Mouse (Mus musculus) liver, embryonic 14 days (tissue): ENCODE data around the gene Trpm4. TPM values are rescaled to one million over a fixed set of nuclear protein-coding genes. Genes with fewer than 3 reads are reported as not detected.

ENCODE experiments used
- polyA plus RNA-seq: library from polyadenylated mRNA; depleted of rRNA; stranded (reverse); fragments of >200 nt; gene quantifications from 2 replicates; pipeline ENCODE4 v1.2.3, GENCODE M21; 2012; rRNA removed

Trpm4 gene
- 0.95 and 1.2 TPM in 2 replicates for polyA plus RNA-seq

DNA sequence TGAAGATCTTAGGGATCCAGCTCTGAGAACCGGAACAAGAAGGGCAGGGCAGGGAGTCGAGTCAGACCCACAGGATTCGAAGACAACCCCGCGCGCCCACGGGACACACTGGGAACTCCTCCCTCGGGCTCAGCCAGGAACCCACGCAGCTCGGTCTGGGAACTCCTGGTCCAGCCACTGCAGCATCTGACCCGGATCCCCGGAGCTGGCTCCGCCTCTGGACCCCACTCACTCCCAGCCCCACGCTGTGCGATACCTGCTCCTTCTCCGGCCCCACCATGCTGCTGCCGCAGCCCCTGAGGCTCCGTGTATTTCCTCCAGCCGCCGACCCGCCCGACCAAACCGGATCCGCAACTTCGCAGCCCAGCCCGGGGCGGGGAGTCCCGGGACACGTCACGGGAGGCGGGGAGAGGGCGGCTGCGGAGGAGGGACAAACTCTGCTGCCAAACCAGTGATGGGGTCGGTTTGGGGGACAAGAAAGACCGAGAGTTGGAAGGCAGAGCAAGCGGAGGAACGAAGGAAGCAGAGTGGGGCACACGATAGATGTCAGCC, at the start of gene Trpm4:
Gene Trpm4, minus strand, starts transcription at position 350 of the 552 bp plus-strand sequence.

DNA sequence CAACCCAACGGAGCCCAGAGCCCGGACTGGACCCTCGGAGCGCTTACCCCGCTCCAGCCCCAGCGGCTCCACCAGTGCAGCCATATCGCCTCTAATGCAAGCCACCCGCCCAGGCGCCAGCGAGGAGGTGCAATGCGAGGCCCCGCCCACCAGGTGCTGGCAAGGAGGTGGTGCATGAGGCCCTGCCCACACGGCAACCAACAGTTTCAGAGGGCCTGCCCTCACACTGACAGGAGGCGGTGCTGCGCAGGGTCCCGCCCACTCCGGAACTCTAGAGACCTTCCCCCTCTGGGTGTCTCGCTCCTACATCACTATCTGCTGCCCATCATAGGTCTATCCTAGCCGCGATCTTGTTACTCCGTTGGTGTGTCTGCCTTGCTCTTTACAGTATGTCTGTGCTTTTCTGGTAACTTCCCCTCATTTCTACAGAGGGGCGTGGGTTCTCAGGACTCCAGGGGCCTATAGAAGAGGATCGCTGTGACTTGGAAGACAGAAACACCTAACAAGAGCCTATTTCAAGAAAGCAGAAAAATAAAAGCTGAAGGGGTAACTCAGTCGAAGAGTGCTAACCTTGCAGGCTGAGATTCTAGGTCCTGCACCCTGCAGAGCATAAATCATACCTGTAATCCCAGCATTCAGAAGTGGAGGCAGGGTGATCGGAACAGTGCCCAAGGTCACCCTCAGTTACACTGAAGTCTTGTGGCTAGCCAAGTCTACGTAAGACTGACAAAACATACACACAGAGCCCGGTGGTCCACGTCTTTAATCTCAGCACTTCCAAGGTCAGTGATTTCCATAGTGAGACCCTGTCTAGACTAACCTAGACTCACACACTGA, 37.1 kb upstream of the Trpm4 start, which contains the start of gene Lin7b:
Gene Lin7b, minus strand, starts transcription at position 109 of the 837 bp plus-strand sequence.

DNA sequence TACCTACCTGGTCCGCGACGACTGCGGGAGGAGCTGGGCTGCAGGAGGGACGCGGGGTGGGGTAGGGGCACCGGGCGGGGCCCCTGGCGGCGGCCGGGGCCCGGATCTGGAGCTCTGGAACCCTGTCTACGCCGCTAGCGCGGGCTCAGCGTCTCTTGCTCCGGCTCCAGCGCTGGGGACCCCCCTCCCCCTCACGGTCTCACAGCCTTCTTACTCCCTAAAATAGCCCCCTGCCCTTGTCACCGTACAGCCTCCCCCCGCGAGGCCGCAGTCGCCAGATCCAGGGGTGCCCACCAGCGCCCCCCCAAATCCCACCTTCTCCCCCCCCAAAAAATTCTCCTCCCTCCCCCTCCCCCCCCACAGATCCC, 33.1 kb upstream of the Trpm4 start, which contains the start of gene Ppfia3:
Gene Ppfia3, minus strand, starts transcription at position 368 of the 368 bp plus-strand sequence.

GRCm38 (mm10) chr7:45335056-45335455, 1.5 kb upstream of the Trpm4 start, which contains the start of gene Hrc:
Gene Hrc, plus strand, starts transcription at chr7:45335290.

GRCm38 (mm10) chr7:45277136-45277760, 56.3 kb downstream of the Trpm4 start, which contains the start of gene Slc6a21:
Gene Slc6a21, plus strand, starts transcription at chr7:45277513.

Other genes with a start within 250 kb of the Trpm4 start
- gene Rcn3, start 241.6 kb downstream of the Trpm4 start, polyA plus RNA-seq = 18.0 and 23.0 TPM in 2 replicates
- gene Fcgrt, start 229.9 kb downstream of the Trpm4 start, polyA plus RNA-seq = 15.3 and 17.0 TPM in 2 replicates
- 329 and 425 TPM in 2 replicates for gene Rps11, start 209.3 kb downstream of the Trpm4 start, polyA plus RNA-seq
- 824 and 978 TPM in 2 replicates for gene Rpl13a, start 205.0 kb downstream of the Trpm4 start, polyA plus RNA-seq
- 0.03 and 0.05 TPM in 2 replicates for gene Gm45713, start 197.5 kb downstream of the Trpm4 start, polyA plus RNA-seq
- gene Flt3l, start 197.3 kb downstream of the Trpm4 start, polyA plus RNA-seq = 11.3 and 12.1 TPM in 2 replicates
- gene Pih1d1, start 179.5 kb downstream of the Trpm4 start, polyA plus RNA-seq = 33.3 and 38.1 TPM in 2 replicates
- gene Aldh16a1, start 179.2 kb downstream of the Trpm4 start, polyA plus RNA-seq = 14.6 and 17.2 TPM in 2 replicates
- 0.02 TPM in 1 of 2 replicates, not detected in the other for gene Slc17a7, start 169.8 kb downstream of the Trpm4 start, polyA plus RNA-seq
- not detected in 2 replicates for gene Gfy, start 154.2 kb downstream of the Trpm4 start, polyA plus RNA-seq
- gene Pth2, start 152.8 kb downstream of the Trpm4 start, polyA plus RNA-seq = not detected in 2 replicates
- 0.03 and 0.07 TPM in 2 replicates for gene Ccdc155, start 128.9 kb downstream of the Trpm4 start, polyA plus RNA-seq
- 1.0 and 1.5 TPM in 2 replicates for gene Dkkl1, start 121.6 kb downstream of the Trpm4 start, polyA plus RNA-seq
- gene Tead2, start 118.0 kb downstream of the Trpm4 start, polyA plus RNA-seq = 9.4 and 12.0 TPM in 2 replicates
- gene Cd37, start 94.7 kb downstream of the Trpm4 start, polyA plus RNA-seq = 8.7 and 11.7 TPM in 2 replicates
- gene Slc6a16, start 92.7 kb downstream of the Trpm4 start, polyA plus RNA-seq = 0.01 and 0.03 TPM in 2 replicates
- gene Slc6a21, start 56.3 kb downstream of the Trpm4 start, polyA plus RNA-seq = not detected in 2 replicates
- gene Hrc, start 1.5 kb upstream of the Trpm4 start, polyA plus RNA-seq = 0.06 and 0.76 TPM in 2 replicates
- gene Ppfia3, start 33.2 kb upstream of the Trpm4 start, polyA plus RNA-seq = 0.18 and 0.20 TPM in 2 replicates
- gene Lin7b, start 36.8 kb upstream of the Trpm4 start, polyA plus RNA-seq = 0.31 and 0.34 TPM in 2 replicates
- 208 and 214 TPM in 2 replicates for gene Snrnp70, start 62.0 kb upstream of the Trpm4 start, polyA plus RNA-seq
- 0.01 TPM in 1 of 2 replicates, not detected in the other for gene Kcna7, start 71.9 kb upstream of the Trpm4 start, polyA plus RNA-seq
- 0.17 and 0.23 TPM in 2 replicates for gene Ntf5, start 79.9 kb upstream of the Trpm4 start, polyA plus RNA-seq
- not detected in 2 replicates for gene Lhb, start 87.0 kb upstream of the Trpm4 start, polyA plus RNA-seq
- gene Gys1, start 101.1 kb upstream of the Trpm4 start, polyA plus RNA-seq = 2.8 and 2.9 TPM in 2 replicates
- gene Ruvbl2, start 104.3 kb upstream of the Trpm4 start, polyA plus RNA-seq = 66.7 and 69.1 TPM in 2 replicates
- gene Ftl1, start 126.1 kb upstream of the Trpm4 start, polyA plus RNA-seq = 1,332 and 1,795 TPM in 2 replicates
- gene Bax, start 133.1 kb upstream of the Trpm4 start, polyA plus RNA-seq = 52.2 and 58.7 TPM in 2 replicates
- gene Tulp2, start 148.1 kb upstream of the Trpm4 start, polyA plus RNA-seq = 0.18 and 0.29 TPM in 2 replicates
- gene Gm45808, start 153.0 kb upstream of the Trpm4 start, polyA plus RNA-seq = 0.06 TPM in 1 of 2 replicates, not detected in the other
- gene Dhdh, start 155.0 kb upstream of the Trpm4 start, polyA plus RNA-seq = 2.0 and 2.2 TPM in 2 replicates
- 55.1 and 58.3 TPM in 2 replicates for gene Nucb1, start 176.6 kb upstream of the Trpm4 start, polyA plus RNA-seq
- gene Ppp1r15a, start 192.5 kb upstream of the Trpm4 start, polyA plus RNA-seq = 112 and 129 TPM in 2 replicates
- 0.75 and 0.86 TPM in 2 replicates for gene Plekha4, start 192.6 kb upstream of the Trpm4 start, polyA plus RNA-seq
- 1.1 and 1.7 TPM in 2 replicates for gene Hsd17b14, start 221.1 kb upstream of the Trpm4 start, polyA plus RNA-seq
- gene Bcat2, start 236.4 kb upstream of the Trpm4 start, polyA plus RNA-seq = 35.6 and 40.6 TPM in 2 replicates